Mouse (Mus musculus): ENCODE results near the gene Gm20388. TPM values are rescaled to one million over a fixed set of nuclear protein-coding genes. Genes with fewer than 3 reads are reported as not detected.

Gm20388 gene
- polyA plus RNA-seq, 1 experiment from 2014 or later: not detected

DNA sequence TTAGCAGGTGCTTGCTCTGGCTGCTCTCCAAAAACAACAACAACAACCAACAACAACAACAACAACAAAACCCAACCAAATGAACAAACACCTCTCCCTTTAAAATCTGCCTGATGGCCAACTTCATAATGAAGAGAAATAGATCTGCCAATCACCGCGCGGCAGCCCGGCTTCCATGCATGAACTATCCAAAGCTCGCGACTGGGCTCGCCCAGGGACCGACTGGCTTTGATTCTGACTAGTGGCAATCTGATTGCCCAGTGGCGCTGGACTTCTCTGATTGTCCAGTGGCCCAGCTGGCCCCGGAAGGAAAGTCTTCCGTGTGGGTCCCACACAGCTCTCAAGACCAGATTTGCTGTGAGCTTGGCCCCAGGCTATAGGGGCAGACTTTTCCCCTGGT lies 825.8 kb downstream of the Gm20388 start:
- Histone ChIP-seq H3K36me3 (ENCODE audit: control insufficient read depth, insufficient read depth, low read length) (no peaks in the 10 kb centered on the region), H3K4me1 (replicated peaks; ENCODE audit: control insufficient read depth, insufficient read depth, low read length) (peaks cover 11% of the 10 kb centered on the region; the same call in 1 of the 2 replicates), H3K9me3 (ENCODE audit: control insufficient read depth, low read length) (no peaks in the 10 kb centered on the region), H3K9ac (ENCODE audit: low read length) (peak overlapping the region; percentile 52), H3K4me3 (ENCODE audit: low read length) (peak overlapping the region; percentile 46), H3K27ac (ENCODE audit: low read length) (no peak overlapping the region), H3K4me2 (ENCODE audit: low read depth, low read length) (peak overlapping the region; percentile 74), H3K27me3 (ENCODE audit: control insufficient read depth, insufficient read depth, low read depth, low read length) (peaks cover 19% of the 10 kb centered on the region)
- ATAC-seq (ENCODE audit: low read depth): peak; percentile 64
- WGBS: under 1% methylated on average over 11 of the region's 11 CpGs

DNA sequence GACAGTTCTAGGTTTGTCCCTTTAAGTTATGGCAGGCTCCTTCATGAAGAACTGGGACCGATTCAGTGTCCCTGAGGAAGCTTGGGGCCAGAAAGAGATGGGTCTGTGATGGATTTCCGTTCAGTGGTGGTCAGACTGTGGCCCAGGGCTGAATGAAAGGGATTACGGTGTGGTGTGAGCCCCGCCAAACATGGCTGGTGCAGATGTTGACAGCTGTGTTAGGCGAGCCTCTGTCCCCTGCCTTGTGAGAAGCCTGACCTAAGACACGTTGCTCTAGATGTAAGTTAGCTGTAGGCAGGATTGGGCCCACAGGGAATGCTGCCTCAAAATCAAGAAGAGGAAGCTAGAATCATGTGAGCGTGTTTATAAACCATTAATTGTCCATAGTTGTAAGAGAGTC lies 826.5 kb downstream of the Gm20388 start:
- Histone ChIP-seq H3K27me3 (ENCODE audit: control insufficient read depth, insufficient read depth, low read depth, low read length) (peaks cover 19% of the 10 kb centered on the region), H3K4me3 (ENCODE audit: low read length) (peak overlapping the region; percentile 46), H3K9ac (ENCODE audit: low read length) (no peak overlapping the region), H3K36me3 (ENCODE audit: control insufficient read depth, insufficient read depth, low read length) (no peaks in the 10 kb centered on the region), H3K27ac (ENCODE audit: low read length) (no peak overlapping the region), H3K4me2 (ENCODE audit: low read depth, low read length) (peak overlapping the region; percentile 74), H3K9me3 (ENCODE audit: control insufficient read depth, low read length) (no peaks in the 10 kb centered on the region), H3K4me1 (replicated peaks; ENCODE audit: control insufficient read depth, insufficient read depth, low read length) (peaks cover 13% of the 10 kb centered on the region; the same call in 1 of the 2 replicates)
- 54% methylated on average over 7 of the region's 7 CpGs for WGBS
- ATAC-seq (ENCODE audit: low read depth): no peak

DNA sequence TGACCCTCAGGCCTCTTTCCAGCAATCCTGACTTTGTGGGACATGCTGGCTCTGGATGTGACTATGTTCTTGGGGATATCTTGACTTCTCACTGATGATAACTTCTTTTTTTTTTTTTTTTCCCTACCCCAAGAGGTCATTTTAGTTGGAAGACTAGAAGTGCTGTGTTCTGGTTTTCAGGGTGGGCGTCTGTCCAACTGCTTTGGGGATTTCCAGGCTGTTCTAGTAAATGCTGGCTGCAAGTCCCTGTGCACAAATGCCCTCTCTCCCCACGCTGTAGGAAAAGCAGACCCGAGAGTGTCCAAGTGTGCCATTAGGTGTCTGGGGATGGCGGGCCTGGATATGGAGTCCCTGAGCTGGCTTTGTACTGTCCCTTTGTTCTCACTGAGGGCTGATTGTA lies 828.1 kb downstream of the Gm20388 start:
- Histone ChIP-seq H3K9me3 (ENCODE audit: control insufficient read depth, low read length) (no peaks in the 10 kb centered on the region), H3K4me2 (ENCODE audit: low read depth, low read length) (no peak overlapping the region), H3K4me1 (replicated peaks; ENCODE audit: control insufficient read depth, insufficient read depth, low read length) (peaks cover 25% of the 10 kb centered on the region), H3K9ac (ENCODE audit: low read length) (no peak overlapping the region), H3K36me3 (ENCODE audit: control insufficient read depth, insufficient read depth, low read length) (no peaks in the 10 kb centered on the region), H3K4me3 (ENCODE audit: low read length) (no peak overlapping the region), H3K27ac (ENCODE audit: low read length) (no peak overlapping the region), H3K27me3 (ENCODE audit: control insufficient read depth, insufficient read depth, low read depth, low read length) (peaks cover 19% of the 10 kb centered on the region)
- ATAC-seq (ENCODE audit: low read depth): no peak
- 70% methylated on average over 4 of the region's 4 CpGs for whole genome bisulfite sequencing

DNA sequence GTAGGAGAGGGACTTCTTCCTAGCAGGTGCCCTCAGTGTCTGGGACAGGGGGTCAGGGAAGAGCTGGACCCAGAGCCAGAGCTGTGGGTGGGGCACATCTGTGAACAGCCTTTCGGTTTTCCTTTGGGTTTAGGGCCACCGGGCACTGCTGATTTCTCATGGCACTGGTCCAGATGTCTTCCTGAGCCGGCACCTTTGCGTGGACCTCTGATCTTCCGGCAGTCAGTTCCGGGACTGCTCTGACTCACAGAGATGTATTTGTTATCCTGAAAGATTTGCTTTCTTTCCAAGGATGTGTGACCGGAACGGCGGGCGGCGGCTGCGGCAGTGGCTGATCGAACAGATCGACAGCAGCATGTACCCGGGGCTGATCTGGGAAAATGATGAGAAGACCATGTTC lies 828.9 kb downstream of the Gm20388 start:
- H3K4me3 ChIP-seq (ENCODE audit: low read length): no peak overlapping the region
- no peak overlapping the region for H3K4me2 ChIP-seq (ENCODE audit: low read depth, low read length)
- WGBS: 51% methylated on average over 15 of the region's 15 CpGs

DNA sequence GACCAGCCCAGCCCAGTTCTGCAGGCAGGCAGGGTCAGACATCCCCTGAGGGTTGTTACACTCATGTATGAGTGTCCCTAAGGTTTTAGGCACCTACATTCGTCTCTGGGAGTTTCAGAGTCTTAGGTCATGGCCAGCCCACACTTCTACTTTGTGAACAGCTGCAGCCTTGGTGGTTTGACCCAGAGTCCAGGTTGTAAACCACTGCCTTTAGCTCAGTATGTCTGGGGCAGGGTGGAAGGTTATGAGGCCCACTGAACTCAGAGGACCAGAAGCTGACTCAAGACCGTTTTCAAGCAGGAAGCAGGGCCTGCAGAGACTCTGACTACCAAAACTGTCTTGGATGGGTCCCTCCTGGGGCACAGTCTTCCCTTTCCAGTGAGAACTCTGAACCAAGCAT lies 829.9 kb downstream of the Gm20388 start:
- H3K9ac ChIP-seq (ENCODE audit: low read length): no peak overlapping the region
- H3K4me2 ChIP-seq (ENCODE audit: low read depth, low read length): no peak overlapping the region
- no peak for ATAC-seq (ENCODE audit: low read depth)
- H3K27me3 ChIP-seq (ENCODE audit: control insufficient read depth, insufficient read depth, low read depth, low read length): peaks cover 8% of the 10 kb centered on the region; the same call in 1 of the 2 replicates
- H3K4me3 ChIP-seq (ENCODE audit: low read length): no peak overlapping the region
- no peak overlapping the region for H3K27ac ChIP-seq (ENCODE audit: low read length)
- peaks cover 33% of the 10 kb centered on the region for H3K4me1 ChIP-seq (replicated peaks; ENCODE audit: control insufficient read depth, insufficient read depth, low read length)
- H3K36me3 ChIP-seq (ENCODE audit: control insufficient read depth, insufficient read depth, low read length): no peaks in the 10 kb centered on the region
- H3K9me3 ChIP-seq (ENCODE audit: control insufficient read depth, low read length): no peaks in the 10 kb centered on the region
- 56% methylated on average over 2 of the region's 2 CpGs for WGBS

More for the DNA sequence above, 828.9 kb downstream of the Gm20388 start:
- H3K9me3 ChIP-seq (ENCODE audit: control insufficient read depth, low read length): no peaks in the 10 kb centered on the region
- no peaks in the 10 kb centered on the region for H3K36me3 ChIP-seq (ENCODE audit: control insufficient read depth, insufficient read depth, low read length)
- H3K27me3 ChIP-seq (ENCODE audit: control insufficient read depth, insufficient read depth, low read depth, low read length): peaks cover 16% of the 10 kb centered on the region
- no peak overlapping the region for H3K27ac ChIP-seq (ENCODE audit: low read length)
- ATAC-seq (ENCODE audit: low read depth): no peak
- peaks cover 33% of the 10 kb centered on the region for H3K4me1 ChIP-seq (replicated peaks; ENCODE audit: control insufficient read depth, insufficient read depth, low read length)
- H3K9ac ChIP-seq (ENCODE audit: low read length): no peak overlapping the region

DNA sequence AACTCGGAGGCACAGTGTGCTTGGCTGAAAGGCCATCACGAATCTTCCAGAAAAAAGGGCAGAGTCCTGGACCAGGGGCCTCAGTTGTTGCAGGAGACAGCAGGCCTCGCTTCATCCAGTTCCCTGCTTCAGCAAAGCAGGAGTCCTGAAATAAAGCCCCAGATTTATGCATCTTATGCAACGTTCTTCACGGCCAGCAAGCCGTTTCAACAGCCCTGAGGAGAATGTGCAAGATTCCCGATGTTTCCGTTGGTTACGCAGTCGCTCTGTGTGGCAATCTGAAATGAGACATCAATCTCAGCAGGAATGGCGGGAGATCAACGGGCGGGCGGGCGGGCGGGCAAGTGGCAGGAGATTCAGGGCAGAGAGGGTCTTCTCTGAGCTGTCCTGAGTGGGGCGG lies 830.4 kb downstream of the Gm20388 start:
- H3K4me1 ChIP-seq (replicated peaks; ENCODE audit: control insufficient read depth, insufficient read depth, low read length): peaks cover 31% of the 10 kb centered on the region
- no peak for ATAC-seq (ENCODE audit: low read depth)

DNA sequence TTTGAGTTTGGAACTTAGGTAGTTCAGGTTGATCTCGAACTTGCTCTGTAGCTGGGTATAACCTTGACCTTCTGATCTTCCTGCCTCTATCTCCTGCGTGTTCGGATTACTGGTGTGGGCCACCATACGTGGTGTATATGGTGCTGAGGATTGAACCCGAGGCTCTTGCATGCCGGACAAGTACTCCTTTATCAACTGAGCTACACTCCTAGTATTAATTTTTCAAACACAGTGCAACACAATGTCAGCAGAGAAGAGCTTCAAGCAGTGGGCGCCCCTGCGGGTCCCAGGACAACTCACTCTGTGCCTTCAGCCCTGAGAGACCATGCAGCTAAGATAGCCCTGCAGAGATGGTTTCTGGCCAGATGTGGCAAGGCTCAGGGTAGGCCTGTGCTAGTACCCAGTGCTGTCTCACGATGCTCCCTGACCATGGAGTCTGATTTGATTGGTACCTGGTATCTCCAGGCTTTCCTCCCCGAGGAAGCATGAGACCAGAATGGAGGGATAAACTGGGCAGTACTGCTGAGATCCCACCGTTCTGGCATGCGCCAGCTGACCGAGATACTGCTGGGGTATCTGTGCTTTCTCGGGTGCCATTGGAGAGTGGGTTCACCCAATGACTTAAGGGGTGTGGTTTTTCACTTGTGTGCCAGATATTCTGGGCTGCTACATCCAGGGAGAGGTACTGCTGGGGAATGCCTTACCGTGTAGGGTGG lies 831.3 kb downstream of the Gm20388 start:
- peak overlapping the region; percentile 9; the same call in 1 of the 2 replicates for H3K27ac ChIP-seq (ENCODE audit: low read length)

More for the DNA sequence above, 830.4 kb downstream of the Gm20388 start:
- no peak overlapping the region for H3K9ac ChIP-seq (ENCODE audit: low read length)
- H3K27ac ChIP-seq (ENCODE audit: low read length): no peak overlapping the region
- no peaks in the 10 kb centered on the region for H3K36me3 ChIP-seq (ENCODE audit: control insufficient read depth, insufficient read depth, low read length)
- WGBS: 73% methylated on average over 17 of the region's 17 CpGs
- no peak overlapping the region for H3K4me3 ChIP-seq (ENCODE audit: low read length)
- no peaks in the 10 kb centered on the region for H3K9me3 ChIP-seq (ENCODE audit: control insufficient read depth, low read length)
- H3K27me3 ChIP-seq (ENCODE audit: control insufficient read depth, insufficient read depth, low read depth, low read length): peaks cover 8% of the 10 kb centered on the region; the same call in 1 of the 2 replicates
- no peak overlapping the region for H3K4me2 ChIP-seq (ENCODE audit: low read depth, low read length)

DNA sequence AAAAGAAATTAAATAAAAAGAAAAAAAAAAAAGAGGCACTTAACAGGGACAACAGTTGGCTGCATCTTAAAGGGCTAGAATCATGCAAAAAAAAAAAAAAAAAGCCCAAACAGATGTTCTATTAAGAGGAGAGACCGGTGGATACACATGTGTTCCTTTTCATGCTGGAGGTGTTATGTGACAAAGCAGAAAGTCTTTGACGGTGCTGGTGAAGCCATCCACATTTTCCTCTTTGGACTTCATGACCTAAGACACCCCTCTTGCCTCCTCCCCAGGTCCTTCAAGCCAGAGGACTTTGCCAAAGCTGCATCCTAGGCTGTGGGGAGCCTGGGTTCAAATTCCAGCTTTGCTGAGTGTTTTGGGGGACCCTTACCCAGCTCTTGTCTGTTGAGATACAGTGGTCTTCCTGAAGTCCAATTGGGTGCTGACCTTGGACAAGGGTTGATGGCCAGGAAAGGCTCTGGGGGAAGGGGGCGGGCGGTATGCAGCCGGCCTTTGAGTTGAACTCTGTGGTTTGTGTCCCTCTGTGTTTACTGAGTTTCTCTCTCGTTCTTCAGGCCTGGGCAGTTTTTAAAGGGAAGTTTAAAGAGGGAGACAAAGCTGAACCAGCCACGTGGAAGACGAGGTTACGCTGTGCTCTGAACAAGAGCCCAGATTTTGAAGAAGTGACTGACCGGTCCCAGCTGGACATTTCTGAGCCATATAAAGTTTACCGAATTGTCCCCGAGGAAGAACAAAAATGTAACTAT lies 832.7 kb downstream of the Gm20388 start:
- WGBS: 20% methylated on average over 12 of the region's 12 CpGs
- Histone ChIP-seq H3K4me1 (replicated peaks; ENCODE audit: control insufficient read depth, insufficient read depth, low read length) (peaks cover 27% of the 10 kb centered on the region), H3K27me3 (ENCODE audit: control insufficient read depth, insufficient read depth, low read depth, low read length) (peaks cover 1% of the 10 kb centered on the region; the same call in 1 of the 2 replicates), H3K27ac (ENCODE audit: low read length) (peak overlapping the region; percentile 86), H3K9me3 (ENCODE audit: control insufficient read depth, low read length) (no peaks in the 10 kb centered on the region), H3K36me3 (ENCODE audit: control insufficient read depth, insufficient read depth, low read length) (no peaks in the 10 kb centered on the region), H3K4me3 (ENCODE audit: low read length) (no peak overlapping the region), H3K4me2 (ENCODE audit: low read depth, low read length) (no peak overlapping the region), H3K9ac (ENCODE audit: low read length) (no peak overlapping the region)
- ATAC-seq (ENCODE audit: low read depth): peak; percentile 84

More for the DNA sequence above, 831.3 kb downstream of the Gm20388 start:
- peaks cover 8% of the 10 kb centered on the region; the same call in 1 of the 2 replicates for H3K27me3 ChIP-seq (ENCODE audit: control insufficient read depth, insufficient read depth, low read depth, low read length)
- no peak overlapping the region for H3K4me2 ChIP-seq (ENCODE audit: low read depth, low read length)
- H3K4me1 ChIP-seq (replicated peaks; ENCODE audit: control insufficient read depth, insufficient read depth, low read length): peaks cover 27% of the 10 kb centered on the region
- no peak overlapping the region for H3K4me3 ChIP-seq (ENCODE audit: low read length)
- ATAC-seq (ENCODE audit: low read depth): no peak
- WGBS: 87% methylated on average over 15 of the region's 15 CpGs
- no peak overlapping the region for H3K9ac ChIP-seq (ENCODE audit: low read length)
- H3K36me3 ChIP-seq (ENCODE audit: control insufficient read depth, insufficient read depth, low read length): no peaks in the 10 kb centered on the region
- no peaks in the 10 kb centered on the region for H3K9me3 ChIP-seq (ENCODE audit: control insufficient read depth, low read length)

DNA sequence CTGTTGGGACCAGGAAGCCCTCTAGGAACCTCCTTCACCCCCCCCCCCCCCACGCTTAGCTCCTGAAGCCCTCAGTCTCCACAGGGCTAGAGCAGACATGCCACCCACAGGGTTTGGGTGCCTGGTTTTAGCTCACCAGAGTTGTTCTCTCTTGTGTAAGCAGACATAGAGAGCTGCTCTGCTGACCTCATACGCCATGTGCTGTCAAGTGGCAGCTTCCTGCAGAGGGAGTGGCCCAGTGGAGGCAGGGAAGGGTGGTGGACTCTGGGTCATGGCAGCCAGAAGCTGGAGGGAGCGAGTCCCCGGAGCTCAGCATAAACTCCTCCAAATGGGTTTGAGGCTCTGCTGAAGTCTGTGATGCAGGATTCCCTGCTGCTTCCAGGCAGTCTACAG lies 833.3 kb downstream of the Gm20388 start:
- Histone ChIP-seq H3K9ac (ENCODE audit: low read length) (no peak overlapping the region), H3K36me3 (ENCODE audit: control insufficient read depth, insufficient read depth, low read length) (no peaks in the 10 kb centered on the region), H3K27ac (ENCODE audit: low read length) (peak overlapping the region; percentile 86), H3K27me3 (ENCODE audit: control insufficient read depth, insufficient read depth, low read depth, low read length) (no peaks in the 10 kb centered on the region), H3K9me3 (ENCODE audit: control insufficient read depth, low read length) (no peaks in the 10 kb centered on the region), H3K4me3 (ENCODE audit: low read length) (no peak overlapping the region), H3K4me2 (ENCODE audit: low read depth, low read length) (no peak overlapping the region), H3K4me1 (replicated peaks; ENCODE audit: control insufficient read depth, insufficient read depth, low read length) (peaks cover 27% of the 10 kb centered on the region)
- ATAC-seq (ENCODE audit: low read depth): peak; percentile 81
- 24% methylated on average over 4 of the region's 4 CpGs for WGBS
